Mouse (Mus musculus): ENCODE results near the gene AU040320.
A peak's percentile ranks its signal among the peaks of the same experiment; 100 is the strongest.

Gene AU040320

DNA sequence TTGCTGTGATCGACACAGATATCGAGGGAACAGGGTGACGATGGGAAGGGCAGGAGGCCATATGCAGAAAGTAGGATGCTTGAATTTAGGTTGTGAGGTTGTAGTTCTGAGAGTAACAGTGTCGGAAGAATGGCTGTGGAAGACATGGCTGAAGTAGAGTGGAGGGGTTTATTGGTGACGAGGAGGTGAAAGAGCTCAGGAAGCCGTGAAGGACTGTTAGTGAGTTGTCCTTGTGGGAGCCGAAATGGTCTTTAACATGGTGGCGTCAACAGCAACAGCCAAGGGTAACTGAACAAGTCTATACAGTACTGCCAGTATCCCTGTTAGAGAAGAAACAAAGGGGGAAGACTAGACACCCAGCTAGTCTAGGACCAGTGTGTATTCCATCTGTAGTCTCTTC lies 48.8 kb downstream of the AU040320 start:
- DNase-seq = no peak

DNA sequence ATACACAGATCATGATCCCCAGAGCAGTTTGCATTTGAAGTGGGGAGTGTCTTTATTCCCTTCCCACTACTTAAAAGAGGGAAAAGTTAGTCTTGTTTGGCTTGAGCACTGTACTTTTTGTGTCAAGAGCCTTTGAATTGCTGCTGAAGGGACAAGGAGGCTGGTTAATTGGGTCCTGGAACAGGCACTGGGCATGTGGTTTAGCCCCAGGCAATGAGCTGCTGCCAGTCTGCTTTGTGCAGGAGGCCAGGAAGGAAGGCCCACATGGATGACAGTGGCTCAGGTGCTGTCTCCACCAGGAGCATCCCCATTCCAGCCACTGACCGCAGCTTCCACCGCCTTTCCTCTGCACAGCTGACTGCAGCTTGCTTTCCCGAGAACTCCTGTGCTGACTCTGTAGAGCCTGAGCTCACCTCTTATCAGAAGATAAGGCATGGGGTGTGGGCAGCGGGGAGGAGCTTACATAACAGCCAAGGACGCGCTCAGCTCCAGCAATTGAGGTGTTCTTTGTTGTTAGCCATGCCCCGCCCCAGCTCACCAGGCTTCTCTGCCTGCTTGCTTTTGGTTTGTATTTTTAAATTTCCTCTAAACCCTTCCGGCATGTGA lies 50.0 kb downstream of the AU040320 start:
- no peak for DNase-seq

DNA sequence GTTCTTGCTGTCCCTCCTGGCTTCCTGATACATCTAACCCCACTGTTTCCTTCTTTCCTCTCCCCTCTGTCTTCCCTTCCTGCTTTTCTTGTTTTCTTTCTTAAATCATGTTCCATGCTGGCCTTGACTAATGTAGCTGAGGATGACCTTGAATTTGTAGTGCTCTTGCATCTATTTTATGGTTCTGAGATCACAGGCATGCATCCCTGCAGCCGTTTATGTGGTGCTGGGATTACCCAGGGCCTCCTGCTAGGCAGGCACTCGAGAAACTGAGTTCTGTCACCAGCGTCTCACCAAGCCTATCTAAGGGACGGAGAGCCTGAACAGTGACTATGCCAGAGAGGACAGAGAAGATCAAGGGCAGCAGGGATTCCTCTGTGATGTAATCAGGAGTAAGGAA lies 52.4 kb downstream of the AU040320 start:
- DNase-seq = no peak

- no peak for DNase-seq
These were observed 53.5 kb downstream of the AU040320 start for GRCm38 (mm10) chr4:126806692-126807427.

GRCm38 (mm10) chr4:126810566-126810965 lies 57.2 kb downstream of the AU040320 start:
- DNase-seq = no peak

DNA sequence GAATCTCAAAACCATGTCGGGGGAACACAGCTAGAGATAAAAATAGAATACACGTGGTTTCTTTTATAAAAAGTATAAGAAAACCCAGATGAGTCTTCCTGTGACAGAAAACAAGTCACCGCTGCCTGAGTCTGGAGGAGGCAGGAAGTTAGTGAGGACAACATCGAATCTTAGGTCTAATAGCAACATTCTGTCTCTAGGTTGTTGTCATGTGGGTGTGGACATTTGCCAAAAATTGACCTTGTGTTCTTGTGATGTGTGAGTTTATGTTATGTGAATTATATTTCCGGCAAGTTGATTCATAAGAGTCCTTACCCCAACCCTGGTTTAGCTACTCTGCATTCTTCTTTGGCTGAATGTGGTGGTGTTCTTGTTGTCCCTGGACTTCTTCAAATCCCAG lies 59.9 kb downstream of the AU040320 start:
- no peak for DNase-seq

DNA sequence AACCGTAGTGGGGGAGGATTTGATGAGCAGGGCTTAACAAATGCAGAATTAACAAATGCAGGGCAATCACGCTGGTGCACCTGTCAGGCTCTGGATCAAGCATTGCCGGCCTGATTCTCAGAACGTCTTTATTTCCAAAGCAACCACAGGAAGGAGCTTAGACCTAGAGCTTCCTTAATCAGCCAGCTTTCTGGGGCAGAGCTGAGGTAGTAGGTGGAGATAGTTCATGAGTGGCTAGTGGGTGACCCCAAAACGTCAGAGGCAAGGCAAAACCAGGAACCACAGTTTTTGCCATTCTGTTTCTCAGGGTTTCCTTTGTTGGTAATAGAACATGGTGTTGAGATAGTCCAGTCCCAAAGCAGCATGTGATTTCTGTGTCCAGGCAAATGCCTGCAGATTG lies 61.5 kb downstream of the AU040320 start:
- DNase-seq = no peak

- DNase-seq = no peak
These were observed 69.8 kb downstream of the AU040320 start for GRCm38 (mm10) chr4:126822891-126823882.

DNA sequence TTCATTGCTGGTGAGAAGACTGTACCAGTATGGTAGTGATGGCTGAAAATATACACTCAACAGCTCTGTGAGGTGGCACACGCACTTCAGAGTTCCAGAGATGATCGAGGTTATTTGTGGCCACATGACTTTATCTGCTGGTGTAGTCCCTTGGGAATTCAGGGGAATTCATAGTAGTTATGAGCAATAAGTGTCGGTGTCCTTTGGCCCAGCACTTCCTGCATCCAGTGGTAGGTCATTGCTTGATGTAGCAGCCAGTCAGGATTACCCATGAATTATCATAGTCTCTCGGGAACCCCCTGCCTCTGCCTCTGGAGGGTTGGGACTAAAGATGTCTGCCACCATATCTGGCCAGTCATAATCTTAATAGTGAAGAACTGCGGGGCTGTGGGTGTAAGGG lies 70.6 kb downstream of the AU040320 start:
- DNase-seq = no peak

DNA sequence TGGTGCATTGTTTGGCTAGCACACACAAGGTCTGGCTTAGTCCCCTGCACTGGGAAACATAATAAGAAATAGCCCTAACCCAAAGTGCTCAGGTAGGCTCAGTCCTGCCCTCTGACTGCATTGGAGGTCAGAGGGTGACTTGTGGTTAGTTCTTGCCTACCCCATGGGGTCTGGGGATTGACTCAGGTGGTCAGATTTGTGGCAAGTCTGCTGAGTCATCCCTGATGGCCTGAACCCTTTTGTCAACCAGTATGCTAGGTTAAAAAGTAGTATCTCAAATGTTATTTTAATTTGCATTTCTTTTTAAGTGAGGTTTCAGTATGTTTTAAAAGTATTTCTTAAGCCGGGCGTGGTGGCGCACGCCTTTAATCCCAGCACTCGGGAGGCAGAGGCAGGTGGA lies 77.8 kb downstream of the AU040320 start:
- DNase-seq = no peak

DNA sequence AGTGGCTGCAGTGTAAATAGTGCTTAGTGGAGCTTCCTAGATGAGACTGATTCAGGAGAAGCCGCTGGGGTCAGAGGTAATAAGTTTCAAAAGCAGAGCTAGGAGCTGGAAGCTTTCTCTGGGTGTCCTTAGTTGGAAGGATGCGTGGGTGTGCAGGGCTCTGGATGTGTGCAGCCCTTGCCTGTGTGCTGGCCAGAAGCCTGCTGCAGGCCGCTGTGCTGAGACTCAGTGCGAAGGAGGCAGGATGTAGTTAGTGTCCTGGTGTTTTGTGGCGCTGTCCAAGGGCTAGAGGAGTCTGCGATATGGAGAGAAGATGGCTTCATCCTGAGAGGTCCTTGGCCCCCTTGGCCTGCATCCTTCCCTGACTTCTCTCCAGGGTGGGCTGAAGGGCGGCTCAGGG lies 85.5 kb downstream of the AU040320 start:
- no peak for DNase-seq

- peak; percentile 90 for DNase-seq
These were observed 86.5 kb downstream of the AU040320 start for GRCm38 (mm10) chr4:126839873-126840272.

GRCm38 (mm10) chr4:126840996-126841560 lies 87.7 kb downstream of the AU040320 start:
- DNase-seq = no peak

GRCm38 (mm10) chr4:126842911-126843310 lies 89.6 kb downstream of the AU040320 start:
- DNase-seq = no peak

DNA sequence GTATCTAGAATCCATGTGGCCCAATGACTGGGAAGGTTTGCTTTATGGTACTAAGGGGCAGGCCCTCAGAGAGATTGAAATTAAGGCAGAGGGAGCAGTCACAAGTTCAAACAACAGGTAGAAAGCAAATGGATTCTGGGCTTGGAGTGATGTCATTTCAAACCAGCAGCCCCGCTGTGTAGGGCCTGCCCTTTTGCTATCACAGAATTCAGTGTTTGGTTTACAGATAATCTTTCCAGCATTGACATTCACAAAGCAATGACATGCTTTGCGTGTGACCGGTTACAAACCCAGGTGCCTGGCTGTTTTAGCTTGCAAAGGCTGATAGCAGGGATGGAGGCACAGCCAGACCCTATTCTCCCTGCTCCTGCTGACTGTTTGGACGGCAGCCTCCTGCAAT lies 92.3 kb downstream of the AU040320 start:
- DNase-seq = no peak

- no peak for DNase-seq
These were observed 93.6 kb downstream of the AU040320 start for GRCm38 (mm10) chr4:126846971-126847370.

- DNase-seq = no peak
These were observed 96.9 kb downstream of the AU040320 start for GRCm38 (mm10) chr4:126850019-126850777.

GRCm38 (mm10) chr4:126850778-126851080 lies 97.4 kb downstream of the AU040320 start:
- DNase-seq = no peak

GRCm38 (mm10) chr4:126852971-126853370 lies 99.6 kb downstream of the AU040320 start:
- DNase-seq = no peak

DNA sequence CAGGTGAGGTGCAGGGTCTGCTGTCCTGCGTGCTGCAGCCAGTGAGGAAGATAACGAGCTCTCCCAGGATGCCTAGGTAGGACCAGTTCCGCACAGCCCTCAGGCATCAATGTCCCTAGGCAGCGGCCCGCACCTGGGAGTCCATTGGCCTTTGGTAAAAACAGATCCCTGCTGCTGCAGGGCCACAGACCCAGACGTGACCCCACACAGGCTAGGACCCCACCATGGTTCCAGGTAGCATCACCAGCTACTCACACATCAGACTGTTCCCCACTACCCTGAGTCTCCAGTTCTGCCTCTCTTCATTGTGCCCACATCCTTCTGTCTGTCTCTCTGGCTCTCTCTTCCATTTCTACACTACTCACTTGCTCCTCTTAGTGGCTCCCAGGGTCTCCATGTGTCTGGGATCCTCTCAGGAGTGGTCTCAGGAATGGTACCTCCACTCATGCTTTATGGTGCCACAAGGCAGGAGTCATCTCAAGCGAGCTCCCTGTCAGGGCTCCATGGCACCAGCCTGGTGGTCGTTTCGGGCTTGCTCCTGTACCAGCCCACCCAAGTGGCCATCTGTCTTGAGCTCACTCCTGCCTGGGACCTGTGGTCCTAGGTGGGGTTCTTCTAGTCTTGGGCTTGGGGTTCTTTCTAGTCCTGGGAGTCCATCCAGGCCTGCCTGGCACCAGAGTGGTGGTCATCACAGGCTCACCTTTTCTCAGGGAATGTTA lies 107.1 kb downstream of the AU040320 start:
- no peak for DNase-seq

DNA sequence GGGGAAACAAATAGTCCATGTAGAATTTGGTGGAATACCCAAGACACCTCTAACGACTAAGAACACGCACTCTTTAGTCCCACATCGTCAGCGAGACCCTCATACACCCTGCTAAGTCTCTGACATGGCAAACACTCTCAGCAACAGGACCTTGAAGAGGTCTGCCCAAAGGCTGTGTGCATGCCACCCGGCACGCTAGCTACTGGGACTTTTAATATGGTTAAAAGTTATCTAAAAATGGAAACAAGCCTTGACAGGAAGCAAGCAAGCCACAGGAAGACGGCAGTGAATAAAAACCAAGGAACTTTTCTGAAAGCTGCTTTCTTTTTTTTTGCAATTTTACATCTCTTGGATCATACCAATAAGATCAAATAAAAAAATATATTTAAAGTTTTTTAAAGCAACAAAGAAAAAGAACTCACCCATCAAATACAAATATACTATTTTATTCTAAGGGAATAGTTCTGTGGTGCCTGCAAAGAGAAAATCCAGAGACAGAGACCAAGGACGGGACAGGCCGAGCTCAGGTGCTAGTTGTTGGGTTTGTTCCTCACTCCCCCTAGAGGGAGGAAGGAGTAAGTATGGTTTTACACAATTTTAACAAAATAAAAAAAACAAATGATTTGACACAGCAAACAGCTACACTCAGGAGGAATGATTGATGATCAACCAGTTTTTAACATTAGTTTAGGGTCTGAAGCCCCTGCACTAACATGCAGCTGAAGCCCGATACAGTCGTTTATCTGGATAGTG lies 108.3 kb downstream of the AU040320 start:
- DNase-seq = no peak

Data from thymus, postnatal 4 days (tissue).